ENCODE assay signal across 10 mouse cellular contexts in the genomic region with DNA sequence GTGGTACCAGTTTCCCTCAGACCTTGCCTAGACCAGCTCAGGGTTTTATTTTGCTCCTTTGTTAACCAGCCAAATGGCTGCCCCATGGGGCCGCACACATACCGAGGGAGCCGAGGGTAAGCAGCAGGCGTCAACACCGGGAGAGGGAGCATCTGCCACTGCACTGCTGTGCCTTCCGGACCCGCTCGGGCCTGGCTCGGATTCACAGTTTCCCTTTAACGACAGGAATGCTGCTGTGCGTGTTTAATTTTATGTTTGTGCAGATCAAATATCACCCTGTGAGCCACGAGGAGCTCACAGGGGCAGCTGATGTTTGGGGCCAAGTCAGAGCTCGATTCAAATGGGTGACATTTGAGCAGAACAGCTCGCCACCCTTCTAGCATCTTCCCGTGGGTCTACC. TPM values are rescaled to one million over a fixed set of nuclear protein-coding genes. Genes with fewer than 3 reads are reported as not detected.
DNase-seq lines count a peak whose midpoint lies in the region; ATAC-seq and TF ChIP-seq lines count a peak whose summit lies in the region.
"Had no signal": no experiment of that assay in that cellular context is flagged by ENCODE, and none has a peak within 500 bp of the region (broad histone marks: within the 10 kb centered on the region; RNA-seq: fewer than 3 reads in every experiment).

No protein-coding gene starts in this region.

- H3K4me3 ChIP-seq in forebrain, embryonic 10.5 days = no peak overlapping the region
- H3K4me3 ChIP-seq in forebrain, embryonic 11.5 days (ENCODE audit: low read depth, low read length) = no peak overlapping the region
- no peak overlapping the region for H3K4me3 ChIP-seq in lung, embryonic 14.5 days (ENCODE audit: low read depth, low read length)
- H3K4me3 ChIP-seq in hindbrain, embryonic 14.5 days (replicated peaks; ENCODE audit: low read length) = no peak overlapping the region
- no peak overlapping the region for H3K4me3 ChIP-seq in neural tube, embryonic 12.5 days
- H3K4me3 ChIP-seq: megakaryocyte, embryonic 14.5 days had no signal

- H3K27me3 ChIP-seq in forebrain, embryonic 10.5 days (ENCODE audit: poor library complexity, severe bottlenecking) = peaks cover 47% of the 10 kb centered on the region
- H3K27me3 ChIP-seq in forebrain, embryonic 11.5 days (ENCODE audit: control insufficient read depth, insufficient read depth, low read length) = no peaks in the 10 kb centered on the region; the same call in 1 of the 2 replicates
- H3K27me3 ChIP-seq in lung, embryonic 14.5 days (ENCODE audit: insufficient read depth, low read length) = peaks cover 12% of the 10 kb centered on the region; the same call in 1 of the 2 replicates
- H3K27me3 ChIP-seq in hindbrain, embryonic 14.5 days (ENCODE audit: control insufficient read depth, insufficient read depth, low read length) = 0 out of 2 replicates have a peak, but pooled peaks cover 4% of the 10 kb centered on the region
- H3K27me3 ChIP-seq in neural tube, embryonic 12.5 days (replicated peaks) = peaks cover 13% of the 10 kb centered on the region; the same call in 1 of the 2 replicates

- no peak for ATAC-seq in forebrain, embryonic 11.5 days (replicated peaks; ENCODE audit: low FRiP score)
- ATAC-seq in lung, embryonic 14.5 days (ENCODE audit: insufficient read depth) = no peak
- no peak for ATAC-seq in hindbrain, embryonic 14.5 days (ENCODE audit: low FRiP score)
- ATAC-seq in neural tube, embryonic 12.5 days (ENCODE audit: low FRiP score, low read depth) = 0 out of 2 replicates have a peak, but pooled peaks have one; percentile 36

- H3K9ac ChIP-seq in forebrain, embryonic 11.5 days (ENCODE audit: low read length) = no peak overlapping the region
- peak overlapping the region; percentile 36; the same call in 1 of the 2 replicates for H3K9ac ChIP-seq in lung, embryonic 14.5 days
- H3K9ac ChIP-seq in hindbrain, embryonic 14.5 days = peak overlapping the region; percentile 7; the same call in 1 of the 2 replicates
- H3K9ac ChIP-seq in neural tube, embryonic 12.5 days = 0 out of 2 replicates have a peak overlapping the region, but pooled peaks have one; percentile 1

- peak overlapping the region; percentile 40; the same call in 1 of the 2 replicates for H3K27ac ChIP-seq in forebrain, embryonic 10.5 days
- H3K27ac ChIP-seq in forebrain, embryonic 11.5 days (ENCODE audit: low read depth, low read length) = no peak overlapping the region
- H3K27ac ChIP-seq in lung, embryonic 14.5 days (ENCODE audit: low read depth) = no peak overlapping the region
- no peak overlapping the region for H3K27ac ChIP-seq in hindbrain, embryonic 14.5 days
- no peak overlapping the region for H3K27ac ChIP-seq in neural tube, embryonic 12.5 days

- no peak overlapping the region for H3K4me2 ChIP-seq in forebrain, embryonic 11.5 days (ENCODE audit: low read depth, low read length, severe bottlenecking)
- H3K4me2 ChIP-seq in lung, embryonic 14.5 days = peak overlapping the region; percentile 41
- no peak overlapping the region for H3K4me2 ChIP-seq in hindbrain, embryonic 14.5 days (replicated peaks)
- H3K4me2 ChIP-seq in neural tube, embryonic 12.5 days (replicated peaks) = peak overlapping the region; percentile 10; the same call in 1 of the 2 replicates

- H3K9me3 ChIP-seq in forebrain, embryonic 10.5 days = no peaks in the 10 kb centered on the region
- no peaks in the 10 kb centered on the region for H3K9me3 ChIP-seq in forebrain, embryonic 11.5 days (ENCODE audit: control insufficient read depth, low read length)
- H3K9me3 ChIP-seq in lung, embryonic 14.5 days (ENCODE audit: low read depth, low read length) = no peaks in the 10 kb centered on the region
- H3K9me3 ChIP-seq in hindbrain, embryonic 14.5 days (ENCODE audit: control insufficient read depth, low read length) = no peaks in the 10 kb centered on the region
- H3K9me3 ChIP-seq in neural tube, embryonic 12.5 days = no peaks in the 10 kb centered on the region

- no peaks in the 10 kb centered on the region for H3K36me3 ChIP-seq in forebrain, embryonic 10.5 days (replicated peaks)
- no peaks in the 10 kb centered on the region; the same call in 1 of the 2 replicates for H3K36me3 ChIP-seq in forebrain, embryonic 11.5 days (ENCODE audit: control insufficient read depth, insufficient read depth, low read length)
- H3K36me3 ChIP-seq in lung, embryonic 14.5 days (ENCODE audit: insufficient read depth) = no peaks in the 10 kb centered on the region
- H3K36me3 ChIP-seq in hindbrain, embryonic 14.5 days (replicated peaks; ENCODE audit: control insufficient read depth, insufficient read depth) = no peaks in the 10 kb centered on the region
- no peaks in the 10 kb centered on the region for H3K36me3 ChIP-seq in neural tube, embryonic 12.5 days

- H3K4me1 ChIP-seq in forebrain, embryonic 10.5 days = peaks cover 13% of the 10 kb centered on the region
- no peaks in the 10 kb centered on the region for H3K4me1 ChIP-seq in forebrain, embryonic 11.5 days (replicated peaks; ENCODE audit: control insufficient read depth, insufficient read depth, low read length)
- H3K4me1 ChIP-seq in lung, embryonic 14.5 days (ENCODE audit: insufficient read depth) = peaks cover 9% of the 10 kb centered on the region
- H3K4me1 ChIP-seq in hindbrain, embryonic 14.5 days (replicated peaks; ENCODE audit: control insufficient read depth, insufficient read depth, low read length) = 0 out of 2 replicates have a peak, but pooled peaks cover 5% of the 10 kb centered on the region
- H3K4me1 ChIP-seq in neural tube, embryonic 12.5 days = 0 out of 2 replicates have a peak, but pooled peaks cover 11% of the 10 kb centered on the region

- no peak for DNase-seq in forebrain, embryonic 10.5 days (ENCODE audit: extremely low spot score, low spot score)
- DNase-seq in forebrain, embryonic 11.5 days (ENCODE audit: low spot score) = no peak
- DNase-seq in lung, embryonic 14.5 days = peak; percentile 62
- DNase-seq in lung, postnatal 14 days = no peak
- no peak for DNase-seq in hindbrain, embryonic 14.5 days (ENCODE audit: low spot score)
- DNase-seq in urinary bladder, adult 2 months (ENCODE audit: low spot score) = no peak
- no peak for DNase-seq in adrenal gland, adult (ENCODE audit: inconsistent age in 2 of 2, low spot score in 1 of 2)
- DNase-seq: kidney, adult 8-10 months had no signal

- WGBS in forebrain, embryonic 10.5 days = 25% methylated on average over 15 of the region's 15 CpGs
- 21% methylated on average over 15 of the region's 15 CpGs for WGBS in forebrain, embryonic 11.5 days
- 2% methylated on average over 15 of the region's 15 CpGs for WGBS in lung, embryonic 14.5 days
- WGBS in hindbrain, embryonic 14.5 days = 13% methylated on average over 15 of the region's 15 CpGs
- WGBS in neural tube, embryonic 12.5 days = 14% methylated on average over 15 of the region's 15 CpGs

- no peak; the same call in 1 of the 2 replicates for TF ChIP-seq CTCF in lung, embryonic 14.5 days (IDR thresholded peaks at IDR 0.05; ENCODE audit: low read depth)

RNA-seq across cellular contexts. Expression of gene Cep170b, which starts 19.7 kb away (rescaled TPM):
- 5.9 and 7.9 TPM in 2 replicates for polyA plus RNA-seq in forebrain, embryonic 10.5 days (2016; fragmentation: Nextera tagmentation; extraction: Ambion mirVana)
- 12.6 and 15.2 TPM in 2 replicates for polyA plus RNA-seq in forebrain, embryonic 11.5 days (2014; fragmentation: Nextera tagmentation; extraction: Ambion mirVana)
- polyA plus RNA-seq in lung, embryonic 14.5 days (2014; fragmentation: Nextera tagmentation; extraction: Ambion mirVana) = 21.4 and 23.1 TPM in 2 replicates
- 39.5 and 41.9 TPM in 2 replicates for polyA plus RNA-seq in hindbrain, embryonic 14.5 days (2014; fragmentation: Nextera tagmentation; extraction: Ambion mirVana)
- polyA plus RNA-seq in neural tube, embryonic 12.5 days (2016; fragmentation: Nextera tagmentation; extraction: Ambion mirVana) = 22.2 and 23.2 TPM in 2 replicates
- 33.2 and 42.5 TPM in 2 replicates for polyA plus RNA-seq in urinary bladder, adult 2 months (2012; rRNA removed)

RNA-seq across cellular contexts. Expression of gene Zbtb42, which starts 21.9 kb away (rescaled TPM):
- polyA plus RNA-seq in forebrain, embryonic 10.5 days (2016; fragmentation: Nextera tagmentation; extraction: Ambion mirVana) = 4.1 and 4.3 TPM in 2 replicates
- polyA plus RNA-seq in forebrain, embryonic 11.5 days (2014; fragmentation: Nextera tagmentation; extraction: Ambion mirVana) = 4.4 and 5.3 TPM in 2 replicates
- 6.7 and 9.0 TPM in 2 replicates for polyA plus RNA-seq in lung, embryonic 14.5 days (2014; fragmentation: Nextera tagmentation; extraction: Ambion mirVana)
- polyA plus RNA-seq in hindbrain, embryonic 14.5 days (2014; fragmentation: Nextera tagmentation; extraction: Ambion mirVana) = 2.2 and 4.7 TPM in 2 replicates
- polyA plus RNA-seq in neural tube, embryonic 12.5 days (2016; fragmentation: Nextera tagmentation; extraction: Ambion mirVana) = 4.0 and 5.4 TPM in 2 replicates
- 18.0 and 20.5 TPM in 2 replicates for polyA plus RNA-seq in urinary bladder, adult 2 months (2012; rRNA removed)

RNA-seq across cellular contexts. Expression of gene Akt1, which starts 25.8 kb away (rescaled TPM):
- polyA plus RNA-seq in forebrain, embryonic 10.5 days (2016; fragmentation: Nextera tagmentation; extraction: Ambion mirVana) = 39.2 and 41.9 TPM in 2 replicates
- 99.4 and 123 TPM in 2 replicates for polyA plus RNA-seq in forebrain, embryonic 11.5 days (2014; fragmentation: Nextera tagmentation; extraction: Ambion mirVana)
- 140 and 166 TPM in 2 replicates for polyA plus RNA-seq in lung, embryonic 14.5 days (2014; fragmentation: Nextera tagmentation; extraction: Ambion mirVana)
- polyA plus RNA-seq in hindbrain, embryonic 14.5 days (2014; fragmentation: Nextera tagmentation; extraction: Ambion mirVana) = 69.2 and 70.3 TPM in 2 replicates
- polyA plus RNA-seq in neural tube, embryonic 12.5 days (2016; fragmentation: Nextera tagmentation; extraction: Ambion mirVana) = 184 and 201 TPM in 2 replicates
- 149 and 150 TPM in 2 replicates for polyA plus RNA-seq in urinary bladder, adult 2 months (2012; rRNA removed)

RNA-seq across cellular contexts. Expression of gene Siva1, which starts 56.0 kb away (rescaled TPM):
- polyA plus RNA-seq in forebrain, embryonic 10.5 days (2016; fragmentation: Nextera tagmentation; extraction: Ambion mirVana) = 361 and 369 TPM in 2 replicates
- polyA plus RNA-seq in forebrain, embryonic 11.5 days (2014; fragmentation: Nextera tagmentation; extraction: Ambion mirVana) = 227 and 257 TPM in 2 replicates
- polyA plus RNA-seq in lung, embryonic 14.5 days (2014; fragmentation: Nextera tagmentation; extraction: Ambion mirVana) = 253 and 291 TPM in 2 replicates
- 54.2 and 58.4 TPM in 2 replicates for polyA plus RNA-seq in hindbrain, embryonic 14.5 days (2014; fragmentation: Nextera tagmentation; extraction: Ambion mirVana)
- polyA plus RNA-seq in neural tube, embryonic 12.5 days (2016; fragmentation: Nextera tagmentation; extraction: Ambion mirVana) = 108 and 130 TPM in 2 replicates
- 62.6 and 71.8 TPM in 2 replicates for polyA plus RNA-seq in urinary bladder, adult 2 months (2012; rRNA removed)

RNA-seq across cellular contexts. Expression of gene Pld4, which starts 59.9 kb away (rescaled TPM):
- 3.8 and 3.9 TPM in 2 replicates for polyA plus RNA-seq in forebrain, embryonic 10.5 days (2016; fragmentation: Nextera tagmentation; extraction: Ambion mirVana)
- 3.7 and 4.1 TPM in 2 replicates for polyA plus RNA-seq in forebrain, embryonic 11.5 days (2014; fragmentation: Nextera tagmentation; extraction: Ambion mirVana)
- polyA plus RNA-seq in lung, embryonic 14.5 days (2014; fragmentation: Nextera tagmentation; extraction: Ambion mirVana) = 9.3 and 10.9 TPM in 2 replicates
- 7.1 and 7.9 TPM in 2 replicates for polyA plus RNA-seq in hindbrain, embryonic 14.5 days (2014; fragmentation: Nextera tagmentation; extraction: Ambion mirVana)
- 5.1 and 5.8 TPM in 2 replicates for polyA plus RNA-seq in neural tube, embryonic 12.5 days (2016; fragmentation: Nextera tagmentation; extraction: Ambion mirVana)
- 38.7 and 38.8 TPM in 2 replicates for polyA plus RNA-seq in urinary bladder, adult 2 months (2012; rRNA removed)

Comparison
In these comparisons a context has a peak if more than half of its experiments do, and no peak if none do; other contexts are left out.
1. H3K4me2 ChIP-seq: peak in lung, embryonic 14.5 days (single experiment) and neural tube, embryonic 12.5 days (single experiment); none in forebrain, embryonic 11.5 days (single experiment) and hindbrain, embryonic 14.5 days (single experiment).